Mouse (Mus musculus) liver, embryonic 14.5 days (tissue): ENCODE measurements around the gene Klk1b3. TPM values are rescaled to one million over a fixed set of nuclear protein-coding genes. Genes with fewer than 3 reads are reported as not detected.

Experiments
- ATAC-seq: fragments of 200-750 bp; cut with Nextera tagmentation; 2 replicates; pipeline ENCODE4 v1.8.0; 2017; ENCODE audit warnings: moderate number of reproducible peaks, mild to moderate bottlenecking, moderate library complexity; ENCODE audit not compliant: insufficient read depth
- DNase-seq, 3 experiments: peaks; one replicate each; pipeline ENCODE4 v3.0.0-alpha.2; 2012 to 2013; ENCODE audit warnings: low read depth in 3 of 3, low spot score in 3 of 3
- H3K27ac ChIP-seq: fragments of 300-500 bp; sonication (generic); 2 replicates; pipeline ENCODE4 v1.5.1; 2014; ENCODE audit warnings: moderate library complexity, mild to moderate bottlenecking, control low read depth, inconsistent platforms
- H3K27me3 ChIP-seq: fragments of 300-500 bp; sonication (generic); 2 replicates; pipeline ENCODE4 v1.6.1; 2014; ENCODE audit warnings: mild to moderate bottlenecking, low read length, moderate library complexity; ENCODE audit not compliant: control insufficient read depth, insufficient read depth
- H3K36me3 ChIP-seq: fragments of 300-500 bp; sonication (generic); replicated peaks from 2 replicates; pipeline ENCODE4 v1.6.1; 2014; ENCODE audit warnings: low read depth; ENCODE audit not compliant: control insufficient read depth, insufficient read depth
- H3K4me1 ChIP-seq, 2 experiments: fragments of 200-500 bp in 1 of 2; fragments of 300-500 bp in 1 of 2; sonication (generic) in 1 of 2; replicated peaks; 2 replicates each; pipeline ENCODE4 v1.6.1; 2012 to 2014; ENCODE audit warnings: antibody characterized with exemption in 1 of 2, inconsistent platforms in 1 of 2, low read length in 1 of 2; ENCODE audit not compliant: control insufficient read depth in 2 of 2, insufficient read depth in 2 of 2
- H3K4me2 ChIP-seq: fragments of 300-500 bp; sonication (generic); 2 replicates; pipeline ENCODE4 v1.6.1; 2014; ENCODE audit warnings: low read depth, mild to moderate bottlenecking, control low read depth, moderate library complexity
- H3K4me3 ChIP-seq, 2 experiments: fragments of 200-500 bp in 1 of 2; fragments of 300-500 bp in 1 of 2; sonication (generic) in 1 of 2; 2 replicates each; pipeline ENCODE4 v1.5.1; 2012 to 2014; ENCODE audit warnings: low read depth in 2 of 2, low read length in 2 of 2, mild to moderate bottlenecking in 2 of 2, control low read depth in 1 of 2, inconsistent platforms in 1 of 2, moderate library complexity in 1 of 2; ENCODE audit not compliant: insufficient read depth in 1 of 2
- H3K9ac ChIP-seq: fragments of 300-500 bp; sonication (generic); replicated peaks from 2 replicates; pipeline ENCODE4 v1.6.1; 2014; ENCODE audit warnings: mild to moderate bottlenecking, control low read depth, moderate library complexity
- H3K9me3 ChIP-seq: fragments of 300-500 bp; sonication (generic); 2 replicates; pipeline ENCODE4 v1.6.1; 2016; ENCODE audit warnings: low read length, mixed read lengths; ENCODE audit not compliant: control insufficient read depth
- CTCF ChIP-seq: IDR thresholded peaks from 2 replicates; pipeline ENCODE4 v1.5.1; 2016; ENCODE audit warnings: antibody characterized with exemption, low read depth, control low read depth
- EP300 ChIP-seq: IDR thresholded peaks from 2 replicates; pipeline ENCODE4 v1.6.1; 2016; ENCODE audit warnings: antibody characterized with exemption, low read depth
- WGBS: fragments of 180-500 bp; shearing (Covaris S2); extraction: QIAGEN DNeasy Blood & Tissue Kit; methylation state at CpG from one replicate; pipeline ENCODE4 v1.1.7; 2014; ENCODE audit not compliant: insufficient replicate concordance; 5-methylcytosine and 5-hydroxymethylcytosine counted together
- polyA plus RNA-seq, 2 experiments: library from polyadenylated mRNA; depleted of rRNA in 1 of 2; stranded (reverse) in 1 of 2; unstranded in 1 of 2; fragments of >200 nt; fragmentation: Nextera tagmentation in 1 of 2; extraction: Ambion mirVana in 1 of 2; gene quantifications; 2 replicates each; pipeline versions ENCODE4 v1.2.1 to v1.2.3; 2012 to 2014

The Klk1b3 gene
- polyA plus RNA-seq, 2 experiments = not detected

GRCm38 (mm10) chr7:44235909-44236308, 37.9 kb downstream of the Klk1b3 start, which contains the start of gene Gm36864:
Gm36864 (plus strand) TSS chr7:44236177.
- no peak within 1 kb of the TSS for H3K27ac ChIP-seq
- TF ChIP-seq CTCF (no peak), EP300 (no peak)
- H3K4me2 ChIP-seq = no peak within 1 kb of the TSS
- no peaks in the 10 kb centered on the region for H3K36me3 ChIP-seq
- WGBS = 72% methylated on average over 3 of the region's 3 CpGs
- no peak within 1 kb of the TSS for H3K4me3 ChIP-seq
- ATAC-seq (no peak), DNase-seq (no peak)
- H3K9me3 ChIP-seq = no peaks in the 10 kb centered on the region
- no peaks in the 10 kb centered on the region for H3K27me3 ChIP-seq
- H3K9ac ChIP-seq = no peak within 1 kb of the TSS
- H3K4me1 ChIP-seq = peaks cover 0 to 2% of the 10 kb centered on the region in 2 experiments; a peak in 1 of 4 replicates

GRCm38 (mm10) chr7:44239913-44240312, 41.9 kb downstream of the Klk1b3 start:
- DNase-seq = no peak
- H3K4me1 ChIP-seq = peaks cover 0 to 2% of the 10 kb centered on the region in 2 experiments; a peak in 2 of 4 replicates
- no peak overlapping the region for H3K4me2 ChIP-seq
- TF ChIP-seq CTCF = no peak
- TF ChIP-seq EP300 = no peak
- no peak overlapping the region for H3K27ac ChIP-seq
- no peaks in the 10 kb centered on the region for H3K36me3 ChIP-seq
- WGBS = 17% methylated on average over 2 of the region's 2 CpGs
- no peaks in the 10 kb centered on the region for H3K9me3 ChIP-seq
- no peak for ATAC-seq
- H3K4me3 ChIP-seq = no peak overlapping the region
- no peaks in the 10 kb centered on the region for H3K27me3 ChIP-seq
- no peak overlapping the region for H3K9ac ChIP-seq

- H3K27me3 ChIP-seq = no peaks in the 10 kb centered on the region
- no peak overlapping the region for H3K27ac ChIP-seq
- no peak for DNase-seq
- no peak overlapping the region for H3K4me2 ChIP-seq
- H3K4me3 ChIP-seq = no peak overlapping the region
- H3K4me1 ChIP-seq = peaks cover 4 to 9% of the 10 kb centered on the region in 2 experiments
- H3K36me3 ChIP-seq = no peaks in the 10 kb centered on the region
- ATAC-seq = no peak
- no peak overlapping the region for H3K9ac ChIP-seq
- H3K9me3 ChIP-seq = no peaks in the 10 kb centered on the region
- WGBS = 21% methylated on average over 1 of the region's 1 CpGs
- TF ChIP-seq CTCF (no peak), EP300 (no peak)
Measured at GRCm38 (mm10) chr7:44240712-44241111, 42.7 kb downstream of the Klk1b3 start.

GRCm38 (mm10) chr7:44241163-44241562, 43.2 kb downstream of the Klk1b3 start:
- no peak for TF ChIP-seq EP300
- 0 out of 2 replicates have a peak, but pooled peaks have one; percentile 16 for TF ChIP-seq CTCF
- Histone ChIP-seq H3K27me3 (no peaks in the 10 kb centered on the region), H3K27ac (no peak overlapping the region), H3K9me3 (no peaks in the 10 kb centered on the region), H3K4me1 (peaks cover 4 to 9% of the 10 kb centered on the region in 2 experiments), H3K9ac (no peak overlapping the region), H3K36me3 (no peaks in the 10 kb centered on the region), H3K4me2 (no peak overlapping the region), H3K4me3 (no peak overlapping the region)
- WGBS = 42% methylated on average over 2 of the region's 2 CpGs
- no peak for DNase-seq
- no peak for ATAC-seq

- 43% methylated on average over 1 of the region's 1 CpGs for WGBS
- peaks cover 4 to 13% of the 10 kb centered on the region in 2 experiments for H3K4me1 ChIP-seq
- no peak overlapping the region for H3K27ac ChIP-seq
- no peaks in the 10 kb centered on the region for H3K9me3 ChIP-seq
- no peak overlapping the region for H3K9ac ChIP-seq
- H3K36me3 ChIP-seq = peaks cover 9% of the 10 kb centered on the region
- H3K27me3 ChIP-seq = no peaks in the 10 kb centered on the region
- ATAC-seq (no peak), DNase-seq (no peak)
- H3K4me2 ChIP-seq = no peak overlapping the region
- H3K4me3 ChIP-seq = no peak overlapping the region
- TF ChIP-seq EP300 (no peak), CTCF (no peak)
Measured at GRCm38 (mm10) chr7:44244080-44244479, 46.1 kb downstream of the Klk1b3 start.
